Mouse (Mus musculus): Measurements from ENCODE around the gene Cep250. TPM values are rescaled to one million over a fixed set of nuclear protein-coding genes. Genes with fewer than 3 reads are reported as not detected.

The Cep250 gene
- polyA plus RNA-seq, 1 experiment from 2014 or later, result 18.9 TPM

DNA sequence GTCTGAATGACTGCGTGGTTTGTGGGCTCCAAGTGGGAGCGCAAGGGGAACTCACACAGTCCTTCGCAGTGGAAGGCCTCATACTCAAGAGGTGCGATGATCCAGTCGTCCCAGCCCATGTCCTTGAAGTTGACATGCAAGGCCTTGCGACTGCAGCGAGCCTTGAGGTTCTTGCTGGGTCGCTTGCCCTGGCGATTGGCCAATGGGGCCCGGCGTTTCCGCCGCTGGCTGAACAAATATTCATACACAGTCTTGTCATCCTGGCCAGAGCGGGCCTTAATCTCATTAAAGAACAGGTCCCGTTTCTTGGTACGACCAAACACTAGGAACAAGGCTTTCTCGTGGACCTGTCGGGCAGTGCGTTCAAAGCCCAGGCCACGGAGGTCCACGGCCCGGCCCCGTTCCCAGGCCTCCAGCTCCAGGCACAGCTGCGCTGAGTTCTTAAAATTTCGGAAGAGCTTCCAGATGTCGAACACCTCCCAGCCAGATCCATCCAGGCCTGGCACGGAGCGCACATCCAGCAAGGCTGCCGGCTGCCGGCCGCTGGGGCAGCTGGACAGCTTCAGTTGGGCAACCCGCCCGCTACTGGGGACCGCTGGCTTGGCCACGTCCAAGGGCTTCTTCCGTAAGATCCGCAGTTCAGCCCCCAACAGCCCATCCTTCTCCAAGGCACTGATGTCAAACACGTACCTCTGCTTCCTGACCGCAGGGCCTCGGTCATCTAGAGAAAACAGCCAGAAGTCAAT, 14.4 kb upstream of the Cep250 start:
- Histone ChIP-seq H3K4me1 (replicated peaks; ENCODE audit: control insufficient read depth, insufficient read depth, low read length) (peaks cover 19% of the 10 kb centered on the region), H3K9me3 (ENCODE audit: control insufficient read depth, low read length) (no peaks in the 10 kb centered on the region), H3K27ac (ENCODE audit: low read length) (no peak overlapping the region), H3K27me3 (replicated peaks; ENCODE audit: control insufficient read depth, insufficient read depth, low read length) (no peaks in the 10 kb centered on the region), H3K4me3 (replicated peaks; ENCODE audit: low read length) (no peak overlapping the region), H3K4me2 (ENCODE audit: low read length) (no peak overlapping the region), H3K36me3 (ENCODE audit: control insufficient read depth, insufficient read depth) (no peaks in the 10 kb centered on the region), H3K9ac (replicated peaks; ENCODE audit: low read depth, low read length) (no peak overlapping the region)
- 92% methylated on average over 40 of the region's 40 CpGs for WGBS
- ATAC-seq, result no peak

DNA sequence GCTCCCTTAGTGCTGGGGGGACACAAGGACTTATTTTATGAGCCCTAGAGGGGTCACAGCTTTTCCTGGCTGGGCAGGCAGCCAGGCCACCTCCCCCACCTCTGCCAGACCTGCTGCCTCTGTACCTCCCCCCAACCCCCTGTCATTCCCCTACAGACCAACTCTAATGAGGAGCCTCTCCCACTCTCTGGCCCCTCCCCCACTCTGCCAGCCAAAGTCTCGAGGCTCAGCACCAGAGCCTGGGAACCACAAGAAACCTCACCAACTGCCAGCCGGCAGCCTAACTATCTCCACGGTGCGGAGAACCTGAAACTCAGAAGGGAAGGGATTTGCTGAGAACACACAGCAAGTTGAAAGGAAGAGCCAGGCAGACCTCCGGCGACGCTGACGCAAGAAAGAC, 12.8 kb upstream of the Cep250 start:
- Histone ChIP-seq H3K27ac (ENCODE audit: low read length) (no peak overlapping the region), H3K4me1 (replicated peaks; ENCODE audit: control insufficient read depth, insufficient read depth, low read length) (peaks cover 19% of the 10 kb centered on the region), H3K36me3 (ENCODE audit: control insufficient read depth, insufficient read depth) (no peaks in the 10 kb centered on the region), H3K27me3 (replicated peaks; ENCODE audit: control insufficient read depth, insufficient read depth, low read length) (no peaks in the 10 kb centered on the region), H3K9ac (replicated peaks; ENCODE audit: low read depth, low read length) (no peak overlapping the region; the same call in 1 of the 2 replicates), H3K4me2 (ENCODE audit: low read length) (peak overlapping the region; percentile 16), H3K9me3 (ENCODE audit: control insufficient read depth, low read length) (no peaks in the 10 kb centered on the region), H3K4me3 (replicated peaks; ENCODE audit: low read length) (no peak overlapping the region)
- WGBS, result 1% methylated on average over 8 of the region's 8 CpGs
- no peak for ATAC-seq

DNA sequence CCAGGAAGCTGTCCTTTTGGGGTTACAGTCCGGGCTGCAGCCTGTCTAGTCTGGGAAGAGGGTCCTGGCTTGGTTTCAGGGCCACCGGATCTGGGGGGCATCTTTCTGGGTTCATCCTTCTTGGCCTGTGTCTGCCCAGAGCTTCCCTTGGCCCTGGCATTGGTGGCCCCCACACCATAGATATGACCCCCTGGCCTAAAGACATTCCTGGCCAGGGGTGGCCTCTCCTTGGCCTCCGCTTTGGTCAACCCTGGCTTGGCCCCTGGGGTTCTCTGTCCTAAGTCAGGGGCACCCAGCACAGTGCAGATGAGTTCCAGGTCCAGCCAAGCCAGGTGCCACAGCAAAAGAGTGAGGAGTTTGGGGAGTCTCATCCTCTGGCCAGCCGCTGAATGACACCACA, 11.6 kb upstream of the Cep250 start:
- Histone ChIP-seq H3K4me2 (ENCODE audit: low read length) (peak overlapping the region; percentile 32; the same call in 1 of the 2 replicates), H3K9me3 (ENCODE audit: control insufficient read depth, low read length) (no peaks in the 10 kb centered on the region), H3K27me3 (replicated peaks; ENCODE audit: control insufficient read depth, insufficient read depth, low read length) (no peaks in the 10 kb centered on the region), H3K9ac (replicated peaks; ENCODE audit: low read depth, low read length) (no peak overlapping the region), H3K27ac (ENCODE audit: low read length) (no peak overlapping the region), H3K4me3 (replicated peaks; ENCODE audit: low read length) (no peak overlapping the region), H3K4me1 (replicated peaks; ENCODE audit: control insufficient read depth, insufficient read depth, low read length) (peaks cover 19% of the 10 kb centered on the region), H3K36me3 (ENCODE audit: control insufficient read depth, insufficient read depth) (no peaks in the 10 kb centered on the region)
- 80% methylated on average over 4 of the region's 4 CpGs for WGBS
- ATAC-seq, result no peak

DNA sequence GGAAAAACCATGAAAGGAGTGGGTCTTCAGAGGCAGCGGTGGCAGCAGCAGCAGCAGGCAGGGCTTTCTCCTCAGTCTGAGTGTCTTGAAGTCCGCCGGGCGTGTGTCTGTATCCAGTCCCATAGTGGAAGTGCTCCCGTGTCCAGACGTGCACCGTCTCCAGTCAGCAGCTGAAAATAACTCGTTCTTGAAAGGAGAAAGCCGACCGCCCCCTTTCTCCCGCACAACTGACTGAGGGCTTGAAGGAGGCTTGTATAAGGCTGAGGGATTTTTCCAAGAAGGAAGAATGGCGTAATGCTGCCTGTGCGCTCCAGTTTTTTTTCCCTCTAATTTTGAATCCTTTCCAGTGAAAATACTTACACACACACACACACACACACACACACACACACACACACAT, 11.1 kb upstream of the Cep250 start, which contains the start of gene Gdf5:
Gene Gdf5 (minus strand): TSS at position 244 of the 400 bp plus-strand sequence.
- no peak within 1 kb of the TSS for H3K27ac ChIP-seq (ENCODE audit: low read length)

DNA sequence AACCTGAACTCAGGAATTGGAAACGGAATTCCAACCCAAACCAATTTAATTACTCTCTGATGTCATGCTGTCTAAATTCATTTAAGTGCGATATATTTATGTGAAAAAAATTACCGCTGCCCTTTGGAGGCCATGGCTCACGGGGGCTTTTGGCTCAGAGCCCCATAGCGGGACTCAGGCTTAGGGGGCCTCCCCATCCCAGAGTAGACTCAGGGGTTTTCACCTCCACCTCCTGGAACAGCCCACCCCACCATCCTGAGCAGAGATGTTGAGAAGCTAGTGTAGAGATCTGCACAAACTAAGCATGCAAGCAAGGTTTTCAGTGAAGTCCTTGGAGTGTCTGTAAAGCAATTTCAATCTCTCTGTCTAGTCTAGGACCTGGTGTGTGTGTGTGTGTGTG, 10.7 kb upstream of the Cep250 start:
- Histone ChIP-seq H3K27me3 (replicated peaks; ENCODE audit: control insufficient read depth, insufficient read depth, low read length) (no peaks in the 10 kb centered on the region), H3K4me2 (ENCODE audit: low read length) (no peak overlapping the region), H3K4me3 (replicated peaks; ENCODE audit: low read length) (no peak overlapping the region), H3K9ac (replicated peaks; ENCODE audit: low read depth, low read length) (no peak overlapping the region), H3K4me1 (replicated peaks; ENCODE audit: control insufficient read depth, insufficient read depth, low read length) (peaks cover 19% of the 10 kb centered on the region), H3K36me3 (ENCODE audit: control insufficient read depth, insufficient read depth) (no peaks in the 10 kb centered on the region), H3K27ac (ENCODE audit: low read length) (no peak overlapping the region), H3K9me3 (ENCODE audit: control insufficient read depth, low read length) (no peaks in the 10 kb centered on the region)
- ATAC-seq, result no peak
- 30% methylated on average over 5 of the region's 5 CpGs for WGBS

More for the DNA sequence above, 11.1 kb upstream of the Cep250 start, which contains the start of gene Gdf5:
- Histone ChIP-seq H3K36me3 (ENCODE audit: control insufficient read depth, insufficient read depth) (no peaks in the 10 kb centered on the region), H3K9me3 (ENCODE audit: control insufficient read depth, low read length) (no peaks in the 10 kb centered on the region), H3K4me1 (replicated peaks; ENCODE audit: control insufficient read depth, insufficient read depth, low read length) (peaks cover 19% of the 10 kb centered on the region), H3K9ac (replicated peaks; ENCODE audit: low read depth, low read length) (no peak within 1 kb of the TSS), H3K4me3 (replicated peaks; ENCODE audit: low read length) (0 out of 2 replicates have a peak within 1 kb of the TSS, but pooled peaks have one; percentile 2), H3K27me3 (replicated peaks; ENCODE audit: control insufficient read depth, insufficient read depth, low read length) (no peaks in the 10 kb centered on the region), H3K4me2 (ENCODE audit: low read length) (peak within 1 kb of the TSS; percentile 32; the same call in 1 of the 2 replicates)
- WGBS, result 14% methylated on average over 13 of the region's 13 CpGs
- no peak for ATAC-seq

DNA sequence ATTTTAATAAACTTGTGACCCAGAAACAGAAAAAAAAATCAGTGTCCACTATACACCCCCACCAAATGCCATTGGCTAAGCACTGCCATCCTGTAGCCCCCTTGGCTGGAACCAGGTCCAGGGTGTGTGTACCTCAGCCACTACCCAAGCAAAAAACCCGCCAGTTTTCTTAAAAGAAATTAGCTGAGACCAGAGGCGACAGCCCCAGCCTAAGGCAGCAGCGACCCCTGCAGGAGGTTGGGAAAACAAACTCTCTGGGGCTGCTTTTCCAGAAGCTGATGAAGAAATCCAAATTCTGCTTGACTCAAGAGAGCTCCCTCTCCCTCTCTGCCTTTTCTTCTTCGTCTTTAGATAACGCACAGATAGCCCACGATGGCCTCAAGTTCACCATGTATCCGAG, 10.2 kb upstream of the Cep250 start:
- no peak overlapping the region for H3K4me3 ChIP-seq (replicated peaks; ENCODE audit: low read length)
- H3K36me3 ChIP-seq (ENCODE audit: control insufficient read depth, insufficient read depth), result no peaks in the 10 kb centered on the region
- no peak for ATAC-seq
- H3K4me2 ChIP-seq (ENCODE audit: low read length), result no peak overlapping the region
- peaks cover 19% of the 10 kb centered on the region for H3K4me1 ChIP-seq (replicated peaks; ENCODE audit: control insufficient read depth, insufficient read depth, low read length)
- no peaks in the 10 kb centered on the region for H3K27me3 ChIP-seq (replicated peaks; ENCODE audit: control insufficient read depth, insufficient read depth, low read length)
- no peaks in the 10 kb centered on the region for H3K9me3 ChIP-seq (ENCODE audit: control insufficient read depth, low read length)
- H3K9ac ChIP-seq (replicated peaks; ENCODE audit: low read depth, low read length), result no peak overlapping the region
- 0% methylated on average over 7 of the region's 7 CpGs for WGBS
- no peak overlapping the region for H3K27ac ChIP-seq (ENCODE audit: low read length)

DNA sequence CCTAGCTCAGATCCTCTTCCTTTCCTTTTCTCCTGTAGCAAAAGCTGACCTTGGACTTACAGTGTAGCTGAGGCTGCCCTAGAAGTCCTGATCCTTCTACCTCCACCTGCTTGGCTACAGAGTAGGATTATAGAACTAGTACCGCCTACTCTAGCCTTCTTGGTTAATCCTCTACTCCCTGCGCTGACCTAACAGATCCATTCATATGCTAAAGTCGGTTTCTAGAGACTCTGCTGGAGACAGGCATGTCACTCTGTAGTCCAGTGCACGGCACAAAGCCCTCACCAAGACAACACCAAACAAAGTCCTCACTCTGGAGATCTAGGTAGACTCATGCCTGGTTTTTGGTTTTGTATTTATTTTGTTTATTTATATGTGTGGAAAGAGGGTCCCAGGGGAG, 9.8 kb upstream of the Cep250 start:
- Histone ChIP-seq H3K4me2 (ENCODE audit: low read length) (no peak overlapping the region), H3K9ac (replicated peaks; ENCODE audit: low read depth, low read length) (no peak overlapping the region), H3K27me3 (replicated peaks; ENCODE audit: control insufficient read depth, insufficient read depth, low read length) (no peaks in the 10 kb centered on the region), H3K4me1 (replicated peaks; ENCODE audit: control insufficient read depth, insufficient read depth, low read length) (peaks cover 19% of the 10 kb centered on the region), H3K9me3 (ENCODE audit: control insufficient read depth, low read length) (no peaks in the 10 kb centered on the region), H3K4me3 (replicated peaks; ENCODE audit: low read length) (no peak overlapping the region), H3K36me3 (ENCODE audit: control insufficient read depth, insufficient read depth) (no peaks in the 10 kb centered on the region), H3K27ac (ENCODE audit: low read length) (no peak overlapping the region)
- WGBS, result 2% methylated on average over 4 of the region's 4 CpGs
- no peak for ATAC-seq

DNA sequence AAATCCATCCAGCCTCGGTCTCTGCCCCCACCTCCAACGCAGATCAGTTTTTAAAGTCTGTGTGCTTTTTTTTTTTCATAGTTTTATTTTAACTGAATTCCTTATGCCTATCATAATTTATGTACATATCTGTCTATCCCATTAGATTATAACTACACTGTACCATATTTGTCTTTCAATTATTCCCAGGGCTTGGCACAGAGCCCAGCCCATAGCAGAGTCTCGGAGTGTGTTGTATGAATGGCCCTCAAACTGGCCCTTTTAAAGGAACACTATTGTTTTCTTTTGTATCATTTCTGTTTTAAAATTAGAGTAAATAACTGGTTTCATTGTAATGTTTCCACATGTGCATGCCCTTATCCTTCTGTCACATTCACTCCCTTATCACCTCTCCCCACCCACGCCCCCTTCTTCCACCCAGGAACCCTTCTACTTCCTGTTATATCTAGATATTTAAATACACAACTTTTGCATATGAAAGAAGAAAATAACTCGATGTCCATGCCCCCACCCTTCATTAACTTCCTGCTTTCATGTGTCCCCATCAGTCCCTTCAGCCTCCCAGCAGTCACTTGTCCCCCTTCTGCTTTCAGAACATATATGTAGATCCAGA, 8.8 kb upstream of the Cep250 start:
- Histone ChIP-seq H3K9ac (replicated peaks; ENCODE audit: low read depth, low read length) (no peak overlapping the region), H3K4me3 (replicated peaks; ENCODE audit: low read length) (no peak overlapping the region), H3K27me3 (replicated peaks; ENCODE audit: control insufficient read depth, insufficient read depth, low read length) (no peaks in the 10 kb centered on the region), H3K4me1 (replicated peaks; ENCODE audit: control insufficient read depth, insufficient read depth, low read length) (peaks cover 19% of the 10 kb centered on the region), H3K27ac (ENCODE audit: low read length) (no peak overlapping the region), H3K4me2 (ENCODE audit: low read length) (no peak overlapping the region), H3K9me3 (ENCODE audit: control insufficient read depth, low read length) (no peaks in the 10 kb centered on the region), H3K36me3 (ENCODE audit: control insufficient read depth, insufficient read depth) (no peaks in the 10 kb centered on the region)
- 45% methylated on average over 5 of the region's 5 CpGs for WGBS
- no peak for ATAC-seq

DNA sequence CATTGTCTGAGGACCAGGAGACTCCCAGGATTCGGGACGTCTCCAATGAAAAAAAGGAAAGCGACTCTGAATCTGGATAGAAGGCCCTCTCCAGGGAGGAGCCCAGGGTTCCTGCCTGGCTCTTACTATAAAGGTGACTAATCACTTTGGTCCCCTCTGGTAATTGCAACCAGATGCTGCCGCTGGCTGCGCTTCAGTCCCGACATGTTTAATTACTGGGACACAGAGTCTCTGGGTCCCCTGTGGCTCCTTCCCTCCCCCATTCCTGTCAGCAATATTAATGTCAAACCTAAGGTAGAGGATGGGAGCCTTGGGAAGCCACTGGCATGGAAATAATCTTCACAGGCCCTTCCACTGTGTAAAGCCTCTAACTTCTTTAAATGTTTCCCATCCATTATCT, 6.9 kb upstream of the Cep250 start:
- Histone ChIP-seq H3K36me3 (ENCODE audit: control insufficient read depth, insufficient read depth) (no peaks in the 10 kb centered on the region), H3K9ac (replicated peaks; ENCODE audit: low read depth, low read length) (no peak overlapping the region), H3K9me3 (ENCODE audit: control insufficient read depth, low read length) (no peaks in the 10 kb centered on the region), H3K4me1 (replicated peaks; ENCODE audit: control insufficient read depth, insufficient read depth, low read length) (peaks cover 13% of the 10 kb centered on the region; the same call in 1 of the 2 replicates), H3K27me3 (replicated peaks; ENCODE audit: control insufficient read depth, insufficient read depth, low read length) (no peaks in the 10 kb centered on the region; the same call in 1 of the 2 replicates), H3K4me3 (replicated peaks; ENCODE audit: low read length) (no peak overlapping the region), H3K27ac (ENCODE audit: low read length) (no peak overlapping the region), H3K4me2 (ENCODE audit: low read length) (no peak overlapping the region)
- no peak for ATAC-seq
- 8% methylated on average over 6 of the region's 6 CpGs for WGBS

All from forebrain, embryonic 16.5 days (tissue).